Mouse (Mus musculus) gastrocnemius, postnatal 10 days (tissue): ENCODE measurements around the gene Gbgt1. TPM values are rescaled to one million over a fixed set of nuclear protein-coding genes. Genes with fewer than 3 reads are reported as not detected.

ENCODE experiments used
- DNase-seq: peaks from one replicate; pipeline ENCODE4 v3.0.0; 2021; ENCODE audit warnings: mixed read lengths
- total RNA-seq, 2 experiments: library from RNA; stranded (reverse); gene quantifications; 2 replicates each; pipeline ENCODE4 v1.2.3; 2021

The Gbgt1 gene
- total RNA-seq, 2 experiments from 2014 or later: 1.9 to 3.5 TPM

DNA sequence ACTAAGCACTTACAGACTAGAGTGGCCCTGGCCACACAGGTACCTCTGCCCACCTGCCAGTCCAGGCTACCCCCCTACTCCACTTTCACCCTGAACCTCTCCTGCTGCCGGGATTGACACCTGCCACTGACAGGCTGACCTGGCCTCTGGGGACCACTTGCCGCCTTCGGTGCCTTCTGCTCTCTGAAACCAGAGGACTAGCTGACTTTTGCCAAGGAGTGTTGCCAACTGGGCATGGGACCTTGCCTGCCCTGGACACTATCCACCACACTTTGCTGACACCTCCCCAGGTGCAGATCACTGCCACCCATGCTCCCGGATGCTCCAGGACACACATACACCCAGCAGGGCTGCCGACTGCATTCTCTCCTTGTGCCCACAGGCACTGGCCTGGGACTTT is 55.6 kb downstream of the Gbgt1 start:
- DNase-seq: no peak

Other genes with a start within 250 kb of the Gbgt1 start
- gene Ppp1r26, start 50.1 kb upstream of the Gbgt1 start, total RNA-seq: 1 to 10 TPM; 3.0 to 4.7 TPM
- under 1 TPM in 1 of 2 experiments, not detected in 1; 0.34 TPM for gene 1700007K13Rik, start 30.6 kb upstream of the Gbgt1 start, total RNA-seq
- gene Mrps2, start 28.8 kb upstream of the Gbgt1 start, total RNA-seq: 10 to 100 TPM; 28.3 to 31.5 TPM
- gene Gm10134, start 9.2 kb downstream of the Gbgt1 start, total RNA-seq: 1 to 10 TPM in 1 of 2 experiments, not detected in 1; 2.0 TPM
- 10 to 100 TPM; 33.1 to 43.9 TPM for gene Ralgds, start 16.2 kb downstream of the Gbgt1 start, total RNA-seq
- not detected for gene Cel, start 66.5 kb downstream of the Gbgt1 start, total RNA-seq
- gene Gtf3c5, start 86.9 kb downstream of the Gbgt1 start, total RNA-seq: 10 to 100 TPM in 1 of 2 experiments, 1 to 10 TPM in 1; 9.1 to 10.2 TPM
- under 1 TPM in 1 of 2 experiments, not detected in 1; 0.79 TPM for gene Gfi1b, start 125.1 kb downstream of the Gbgt1 start, total RNA-seq
- 10 to 100 TPM; 15.6 to 19.2 TPM for gene Tsc1, start 144.3 kb downstream of the Gbgt1 start, total RNA-seq
- gene Spaca9, start 202.8 kb downstream of the Gbgt1 start, total RNA-seq: not detected
- gene Ak8, start 203.3 kb downstream of the Gbgt1 start, total RNA-seq: not detected